Mouse (Mus musculus): Measurements from ENCODE around the gene Pld3.

Gene Pld3

GRCm38 (mm10) chr7:27483860-27484259 lies 69.2 kb downstream of the Pld3 start:
- no peak for DNase-seq
